Mouse (Mus musculus): Measurements from ENCODE around the gene Ccdc18.
A peak's percentile ranks its signal among the peaks of the same experiment; 100 is the strongest.

Gene Ccdc18

DNA sequence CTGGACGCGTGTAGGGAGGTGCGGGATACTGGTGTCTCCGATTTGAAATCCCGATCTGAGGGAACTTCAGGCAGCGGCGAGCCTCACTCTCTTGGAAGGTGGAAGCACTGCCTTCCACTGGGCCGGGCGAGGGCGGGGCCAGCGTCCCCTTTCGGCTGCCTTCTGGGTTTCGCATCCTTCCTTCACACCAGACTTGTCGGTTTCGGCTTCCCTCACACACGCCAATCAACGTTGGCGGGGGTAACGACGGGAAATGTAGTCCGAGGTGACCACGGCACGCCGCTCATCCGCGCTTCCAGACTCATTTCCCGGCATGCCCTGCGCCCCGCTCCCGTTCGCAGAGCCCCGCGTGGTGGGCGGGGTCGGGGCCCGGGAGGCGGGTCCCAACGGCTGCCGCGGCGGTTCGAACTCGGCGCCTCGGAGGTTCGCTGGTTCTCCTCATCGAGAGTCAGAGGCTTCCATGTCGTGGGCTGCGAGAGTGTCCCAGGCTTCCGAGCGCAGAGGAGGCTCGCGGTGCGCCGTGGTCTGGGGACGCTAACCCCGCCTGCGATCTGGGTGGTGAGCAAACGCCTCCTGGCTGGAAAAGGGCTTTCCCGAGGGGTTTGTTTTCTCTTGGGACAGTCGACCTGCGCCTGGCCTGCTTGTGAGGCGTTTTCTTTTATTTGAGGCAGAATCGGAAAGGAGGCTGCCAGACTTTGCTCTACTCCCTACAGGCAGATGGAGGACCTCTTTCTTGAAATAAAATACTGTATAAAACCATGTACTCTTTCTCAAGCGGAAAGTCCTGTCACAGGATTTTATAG, at the start of gene Ccdc18, which contains the start of gene Tmed5:
Gene Ccdc18, plus strand, starts transcription at position 435 of the 803 bp plus-strand sequence.
Gene Tmed5, minus strand, starts transcription at position 180 of the 803 bp plus-strand sequence.
- DNase-seq, result peak; percentile 98 to 99

DNA sequence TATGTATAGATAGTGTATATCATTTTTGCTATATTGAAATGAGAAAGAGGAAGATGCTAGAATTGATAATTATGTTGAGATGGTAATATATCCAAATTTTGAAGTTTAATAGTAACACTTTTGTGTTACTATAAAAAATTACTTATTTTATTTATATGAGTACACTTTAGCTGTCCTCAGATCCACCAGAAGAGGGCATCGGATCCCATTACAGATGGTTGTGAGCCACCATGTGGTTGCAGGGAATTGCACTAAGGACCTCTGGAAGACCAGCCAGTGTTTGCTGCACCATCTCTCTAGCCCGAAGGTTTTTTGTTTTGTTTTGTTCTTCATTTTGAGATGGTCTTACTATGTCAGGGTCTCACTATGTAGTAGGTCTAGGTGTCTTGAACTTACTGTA, 47.2 kb upstream of the Ccdc18 start:
- peak; percentile 11 to 17 for DNase-seq

DNA sequence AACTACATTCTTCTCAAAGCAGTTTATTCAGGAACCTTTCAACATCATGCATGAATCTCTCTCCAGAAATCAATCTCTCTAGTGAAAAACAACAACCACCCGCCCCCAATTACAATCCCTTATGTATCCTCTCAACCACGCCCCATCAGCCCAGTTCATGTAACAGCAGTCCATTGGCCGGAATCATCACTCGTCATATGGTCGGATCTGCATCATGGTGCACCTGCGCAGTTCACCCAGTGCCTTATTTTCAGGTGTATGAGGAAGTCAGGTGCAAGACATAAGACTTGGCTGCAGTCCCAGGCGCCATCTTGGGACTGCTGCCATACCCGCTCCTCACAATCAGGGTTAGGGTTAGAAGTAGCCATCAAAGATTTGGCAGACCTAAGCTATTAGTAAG, 39.9 kb upstream of the Ccdc18 start:
- peak in 1 of 2 experiments; percentile 5 for DNase-seq

DNA sequence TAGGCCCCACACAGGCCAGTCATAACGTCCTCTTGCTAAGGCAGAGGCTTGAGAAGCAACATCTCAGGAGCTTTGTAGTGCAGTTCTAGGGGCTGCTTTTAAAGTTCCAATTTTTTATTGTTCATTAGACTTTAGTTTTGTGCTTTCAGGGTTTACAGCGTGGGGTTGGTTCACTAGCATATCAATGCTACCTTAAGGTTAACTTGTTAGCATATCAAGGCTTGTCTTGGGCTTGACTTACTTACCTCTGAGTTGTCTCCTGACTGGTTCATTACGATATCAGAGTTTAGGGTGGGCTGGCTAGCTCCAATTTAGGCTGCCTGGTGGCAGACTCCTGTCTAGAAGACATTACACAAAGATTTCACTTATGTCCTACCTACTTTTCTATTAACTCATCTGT, 35.0 kb upstream of the Ccdc18 start:
- no peak for DNase-seq

DNA sequence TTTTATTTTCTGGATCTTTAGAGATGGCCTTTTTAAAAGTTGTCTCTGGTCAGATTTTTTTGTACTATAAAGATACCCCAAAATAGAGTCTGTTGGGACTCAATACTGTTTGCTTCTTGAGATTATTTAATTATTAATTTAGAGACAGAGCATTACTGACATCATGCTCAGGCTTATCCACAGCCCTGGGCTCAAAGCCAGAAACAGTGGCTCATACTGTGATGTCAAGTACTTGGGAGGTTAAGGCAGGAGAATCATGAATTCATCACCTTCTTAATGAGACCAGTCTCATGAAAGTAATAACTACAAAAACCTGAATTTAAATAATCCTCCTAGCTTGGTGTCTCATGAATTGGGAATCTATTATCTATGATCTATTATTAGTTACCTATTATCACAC, 32.5 kb upstream of the Ccdc18 start:
- peak; percentile 37 to 46 for DNase-seq

DNA sequence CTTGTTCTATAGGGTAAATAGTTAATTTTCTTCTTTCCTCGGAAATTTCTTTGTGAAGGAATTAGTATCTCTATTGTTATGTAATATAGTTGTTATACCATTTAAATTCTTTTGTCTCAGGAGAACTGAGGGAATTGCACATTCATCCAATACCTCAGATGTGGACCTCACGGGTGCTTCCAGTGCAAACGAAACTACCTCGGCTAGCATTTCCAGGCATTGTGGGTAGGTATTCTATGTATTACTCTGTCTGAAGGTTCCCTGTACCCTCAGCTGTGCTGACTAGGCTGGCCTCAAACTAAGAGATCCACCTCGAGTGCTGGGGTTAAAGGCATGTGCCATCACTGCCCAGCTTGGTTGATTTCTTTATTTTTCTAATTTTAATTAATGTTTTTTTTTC, 28.4 kb upstream of the Ccdc18 start:
- DNase-seq, result no peak

DNA sequence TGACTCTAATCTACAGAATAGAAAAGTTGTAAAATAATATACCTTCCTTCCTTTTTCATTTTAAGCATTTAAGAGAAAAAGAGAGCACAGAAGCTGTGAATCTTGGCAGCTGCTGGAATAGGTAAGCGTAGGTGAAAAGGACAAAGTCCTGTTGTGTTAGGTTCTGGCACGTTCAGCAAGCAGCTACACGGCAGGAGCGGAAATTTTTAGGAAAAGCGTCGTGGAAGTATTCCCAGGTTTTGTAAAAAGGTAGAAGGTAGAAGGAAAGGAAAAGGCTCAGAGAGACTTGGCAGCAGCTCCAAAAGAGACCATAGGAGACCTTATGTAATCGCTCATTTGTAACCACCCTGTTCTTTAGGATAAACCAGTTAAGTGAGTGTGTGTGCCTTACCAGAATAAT, 23.3 kb upstream of the Ccdc18 start:
- no peak for DNase-seq

DNA sequence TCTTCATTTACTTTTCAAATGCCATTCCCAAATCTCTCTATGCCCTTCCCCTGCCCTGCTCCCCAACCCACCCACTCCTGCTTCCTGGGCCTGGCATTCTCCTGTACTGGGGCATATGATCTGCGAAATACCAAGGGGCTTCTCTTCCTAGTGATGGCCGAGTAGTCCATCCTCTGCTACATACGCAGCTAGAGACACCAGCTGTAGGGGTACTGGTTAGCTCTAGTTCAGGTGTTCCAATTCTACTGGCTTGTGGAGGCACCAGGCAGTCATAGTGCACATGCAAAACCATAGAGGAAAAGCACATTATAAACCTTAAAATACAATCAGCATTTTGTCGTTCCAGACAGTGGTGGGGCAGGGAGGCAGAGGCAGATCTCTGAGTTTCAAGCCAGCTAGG, 15.0 kb upstream of the Ccdc18 start:
- no peak for DNase-seq

DNA sequence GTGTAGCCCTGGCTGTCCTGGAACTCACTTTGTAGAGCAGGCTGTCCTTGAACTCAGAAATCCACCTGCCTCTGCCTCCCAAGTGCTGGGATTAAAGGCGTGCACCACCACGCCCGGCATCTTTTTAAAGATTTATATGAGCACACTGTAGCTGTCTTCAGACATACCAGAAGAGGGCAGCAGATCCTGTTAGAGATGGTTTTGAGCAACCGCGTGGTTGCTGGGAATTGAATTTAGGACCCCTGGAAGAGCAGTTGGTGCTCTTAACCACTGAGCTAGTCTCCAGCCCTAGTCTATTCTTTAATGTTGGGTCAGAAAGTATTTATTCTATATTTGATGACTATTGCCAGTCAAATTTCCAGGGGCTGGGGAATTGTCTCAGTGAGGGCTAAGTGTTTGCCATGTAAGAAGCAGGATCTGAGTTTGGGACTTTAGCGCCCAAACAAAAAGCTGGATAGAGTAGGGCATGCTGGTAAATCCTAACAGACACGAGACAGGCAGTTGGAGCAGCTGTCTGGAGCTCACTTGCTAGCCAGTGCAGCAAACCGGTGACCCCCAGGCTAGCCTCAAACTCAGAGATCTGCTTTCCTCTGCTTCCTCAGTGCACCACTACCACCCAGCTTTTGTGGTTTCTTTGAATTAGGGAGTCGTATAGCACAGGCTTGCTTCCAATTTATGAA, 12.3 kb upstream of the Ccdc18 start:
- DNase-seq, result peak in 1 of 2 experiments; percentile 7

DNA sequence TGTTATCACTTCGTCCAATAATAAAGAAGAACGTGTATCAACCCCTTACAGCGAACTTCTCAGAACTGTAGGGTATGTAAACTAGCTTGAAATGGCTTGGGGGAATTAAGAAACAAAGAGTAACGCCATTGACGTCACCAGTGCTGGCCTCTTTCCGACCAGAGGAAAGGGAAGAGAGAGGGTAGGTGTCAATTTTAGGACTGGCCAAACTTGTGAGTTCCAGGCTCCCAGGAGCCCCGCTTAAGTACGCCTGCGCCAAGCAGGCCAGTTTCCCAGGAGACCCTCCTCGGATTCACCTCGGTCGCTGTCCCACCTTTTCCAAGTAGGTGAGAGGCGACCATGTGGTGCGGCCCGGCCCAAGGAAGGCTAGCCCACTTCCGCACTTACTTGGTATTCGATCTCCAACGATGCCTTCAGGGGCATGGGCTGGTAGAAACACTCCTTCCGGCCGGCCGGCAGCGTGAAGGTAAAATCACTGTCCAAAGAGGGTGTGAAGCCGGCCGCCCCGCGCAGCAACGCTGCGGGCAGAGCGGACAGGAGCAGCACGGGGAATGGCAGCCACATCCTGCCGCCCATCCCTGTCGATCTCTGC, 730 bp upstream of the Ccdc18 start:
- peak in 1 of 2 experiments; percentile 61 for DNase-seq

DNA sequence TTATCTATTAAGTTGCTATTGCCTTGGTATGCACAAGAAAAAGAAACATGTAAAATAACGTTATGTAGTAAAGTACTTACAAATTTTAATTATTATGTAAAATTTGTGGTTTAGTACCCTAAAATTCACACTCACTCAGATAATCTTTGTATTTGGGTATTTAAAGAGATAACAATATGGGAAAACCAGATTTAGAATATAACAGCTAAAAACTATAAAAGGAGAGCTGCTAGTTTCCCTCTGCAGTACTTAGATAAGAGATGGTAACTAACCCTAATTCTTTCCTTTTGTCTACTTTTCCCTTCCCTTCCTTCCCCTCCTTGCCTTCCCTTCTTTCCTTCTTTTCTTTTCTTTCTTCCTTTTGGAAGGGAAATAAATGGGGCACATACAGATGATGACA, 19.9 kb downstream of the Ccdc18 start:
- DNase-seq, result no peak

DNA sequence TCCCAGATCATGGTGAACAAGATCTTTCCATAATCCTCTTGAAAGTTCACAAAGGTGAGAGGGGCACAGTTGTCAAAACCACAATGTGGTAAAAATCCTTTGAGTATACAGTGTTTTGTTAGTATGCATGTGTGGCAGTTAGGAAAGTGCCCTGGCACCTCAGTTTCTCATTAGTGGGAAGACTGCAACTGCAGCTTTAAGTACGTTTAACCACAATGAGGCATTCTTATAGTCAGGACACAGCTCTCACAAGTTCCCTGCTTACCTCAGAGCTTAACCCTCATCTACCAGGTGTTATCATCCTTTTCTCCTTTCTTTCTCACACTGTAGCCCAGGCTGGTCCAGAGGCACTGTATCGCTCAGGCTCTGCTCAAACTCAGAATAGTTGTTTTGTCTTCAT, 28.1 kb downstream of the Ccdc18 start:
- DNase-seq, result no peak

DNA sequence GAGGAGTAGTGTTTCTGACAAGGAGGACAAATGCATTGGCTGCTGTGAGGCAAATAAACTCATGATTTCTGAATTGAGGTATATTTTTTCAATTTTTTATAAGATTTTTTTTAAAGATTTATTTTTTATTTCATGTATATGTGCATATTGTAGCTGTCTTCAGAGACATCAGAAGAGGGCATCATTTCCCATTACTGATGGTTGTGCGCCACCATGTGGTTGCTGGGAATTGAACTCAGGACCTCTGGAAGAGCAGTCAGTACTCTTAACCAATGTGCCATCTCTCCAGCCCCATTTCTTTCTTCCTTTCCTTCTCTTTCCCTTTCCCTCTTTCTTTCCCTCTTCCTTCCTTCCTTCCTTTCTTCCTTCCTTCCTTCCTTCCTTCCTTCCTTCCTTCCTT, 31.0 kb downstream of the Ccdc18 start:
- peak; percentile 43 to 57 for DNase-seq

DNA sequence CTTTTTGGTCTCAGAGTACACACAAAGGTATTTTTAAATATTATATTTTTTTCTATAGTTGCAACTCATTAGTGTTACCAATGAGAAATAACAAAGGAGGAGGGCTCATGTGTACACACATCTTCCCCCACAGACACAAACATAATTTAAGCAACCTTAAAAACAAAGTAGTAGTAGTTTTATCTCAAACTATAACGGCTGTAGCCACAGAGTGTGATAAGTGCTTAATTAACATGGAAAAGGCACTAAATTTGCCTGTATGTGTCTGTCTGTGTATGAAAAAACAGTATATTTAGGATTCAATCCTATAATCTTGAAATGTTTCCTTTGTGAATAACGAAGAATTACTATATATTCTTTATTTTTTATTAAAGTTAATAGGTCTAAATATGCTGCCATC, 51.4 kb downstream of the Ccdc18 start:
- no peak for DNase-seq

DNA sequence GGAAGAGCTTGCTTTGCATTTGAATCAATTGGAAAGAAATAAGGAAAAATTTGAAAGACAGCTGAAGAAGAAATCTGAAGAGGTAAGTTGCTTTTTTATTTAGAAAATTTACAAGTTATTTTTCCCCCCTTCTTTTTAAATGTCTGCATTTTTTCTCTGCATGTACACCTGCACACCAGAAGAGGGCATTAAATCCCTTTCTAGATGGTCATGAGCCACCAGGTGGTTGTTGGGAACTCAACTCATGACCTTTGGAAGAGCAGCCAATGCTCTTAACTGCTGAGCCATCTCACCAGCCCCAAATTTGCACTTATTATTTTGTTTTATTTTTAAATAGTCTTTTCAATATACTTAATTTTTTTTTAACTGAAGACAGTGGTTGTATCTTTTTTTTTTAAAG, 56.3 kb downstream of the Ccdc18 start:
- DNase-seq, result peak in 1 of 2 experiments; percentile 2

DNA sequence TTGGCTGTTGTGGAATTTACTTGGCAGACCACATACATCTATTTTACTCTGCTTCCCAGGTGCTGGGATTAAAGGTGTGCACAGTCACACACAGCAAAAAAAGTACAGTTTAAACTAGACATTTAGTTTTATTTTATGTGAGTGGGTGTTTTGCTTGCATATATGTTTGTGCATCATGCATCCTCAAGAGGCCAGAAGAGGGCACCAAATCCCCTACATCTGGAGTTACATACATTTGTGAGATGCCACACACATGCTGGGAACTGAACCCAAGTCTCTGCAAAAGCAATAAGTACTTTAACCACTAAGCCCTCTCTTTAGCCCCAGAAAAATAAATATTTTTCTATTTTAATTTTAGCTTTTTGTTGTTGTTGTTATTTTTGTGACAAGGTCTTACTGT, 73.3 kb downstream of the Ccdc18 start:
- peak in 1 of 2 experiments; percentile 2 for DNase-seq

DNA sequence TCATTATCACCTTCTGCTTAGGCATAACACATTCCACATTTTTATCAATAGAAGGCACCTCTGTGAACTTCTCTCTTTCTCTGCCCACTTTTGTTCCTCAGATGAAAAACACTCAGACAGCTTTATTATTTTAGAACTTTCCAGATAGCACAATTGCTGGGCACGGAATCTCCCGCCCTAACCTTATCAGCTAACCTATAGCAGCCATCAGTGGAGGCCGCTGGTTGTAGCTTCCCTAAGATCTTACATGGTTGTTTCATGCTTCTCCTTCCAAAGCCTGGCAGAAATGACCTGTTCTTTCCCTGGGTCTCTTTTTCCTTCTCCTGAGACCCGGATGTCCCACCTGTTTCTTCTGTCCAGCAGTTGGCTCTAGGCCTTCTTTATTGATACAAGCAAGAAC, 78.8 kb downstream of the Ccdc18 start:
- DNase-seq, result no peak

DNA sequence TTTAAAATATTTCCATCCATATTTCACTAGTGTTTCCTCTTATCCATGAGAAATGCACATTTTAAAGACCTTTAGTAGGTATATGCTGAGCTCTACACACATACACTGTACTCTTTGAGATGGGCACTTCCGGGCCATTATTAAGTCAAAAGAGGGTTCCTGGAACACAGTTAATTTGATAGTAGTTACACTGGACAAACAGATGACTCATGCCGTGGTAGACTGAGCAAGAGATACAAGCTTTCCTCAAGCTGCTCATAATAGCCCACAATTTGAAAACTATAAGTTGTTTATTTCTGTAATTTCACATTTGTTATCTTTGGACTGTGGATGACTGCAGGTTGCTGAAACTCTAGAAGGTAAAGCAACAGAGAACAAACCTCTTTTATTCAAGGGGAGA, 82.3 kb downstream of the Ccdc18 start:
- no peak for DNase-seq

DNA sequence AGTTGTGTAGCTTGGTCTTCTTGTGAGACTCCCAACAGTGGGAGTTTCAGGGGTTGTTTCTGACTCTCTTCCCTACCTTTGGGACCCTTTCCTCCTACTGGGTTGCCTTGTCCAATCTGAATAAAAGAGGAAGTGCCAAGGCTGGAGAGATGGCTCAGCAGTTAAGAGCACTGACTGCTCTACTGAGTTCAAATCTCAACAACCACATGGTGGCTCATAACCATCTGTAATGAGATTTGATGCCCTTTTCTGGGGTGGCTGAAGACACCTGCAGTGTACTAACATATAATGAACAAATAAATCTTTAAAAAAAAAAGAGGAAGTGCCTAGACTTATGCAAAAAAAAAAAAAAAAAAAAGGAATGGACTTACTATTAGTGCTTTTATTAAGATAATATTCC, 91.4 kb downstream of the Ccdc18 start:
- DNase-seq, result no peak

DNA sequence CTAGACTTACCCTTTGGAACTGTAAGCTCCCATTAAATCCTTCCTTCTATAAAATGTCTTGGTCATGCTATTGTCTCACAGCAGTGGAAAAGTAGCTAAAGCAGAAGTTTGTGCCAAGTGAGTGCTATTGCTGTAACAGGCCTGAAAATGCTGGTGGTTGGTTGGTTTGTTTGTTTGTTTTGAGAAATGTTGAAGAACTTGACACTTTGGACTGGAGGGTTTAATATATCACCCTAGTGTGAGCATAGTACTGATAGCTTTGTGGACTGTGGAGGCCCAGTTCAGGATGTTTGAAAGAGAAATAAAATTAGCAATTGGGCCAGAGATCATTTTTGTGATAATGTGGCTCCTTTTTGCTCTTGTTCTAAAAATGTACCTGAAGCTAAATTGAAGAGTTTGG, 93.5 kb downstream of the Ccdc18 start:
- no peak for DNase-seq

DNA sequence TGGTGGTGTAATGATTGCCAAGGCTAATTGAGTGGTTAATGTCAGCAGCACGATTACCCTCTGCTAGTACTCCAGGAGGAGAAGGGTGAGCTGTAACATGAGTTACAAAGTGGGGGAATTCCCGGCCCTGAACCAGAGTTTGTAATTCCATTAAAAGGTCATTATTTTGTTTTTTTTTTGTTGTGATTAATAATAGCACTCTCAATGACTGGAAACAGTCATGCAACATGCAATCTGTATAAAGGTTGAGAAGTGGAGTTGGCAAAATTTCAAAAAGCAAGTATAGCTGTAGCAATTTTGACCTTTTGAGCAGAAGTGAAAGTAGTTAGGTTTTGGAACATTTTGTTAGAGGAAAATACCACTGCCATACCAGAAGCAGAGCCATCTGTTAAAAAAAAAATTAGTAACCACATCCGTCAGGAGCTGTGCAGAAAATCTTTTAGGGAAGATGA, 113.7 kb downstream of the Ccdc18 start:
- no peak for DNase-seq

DNA sequence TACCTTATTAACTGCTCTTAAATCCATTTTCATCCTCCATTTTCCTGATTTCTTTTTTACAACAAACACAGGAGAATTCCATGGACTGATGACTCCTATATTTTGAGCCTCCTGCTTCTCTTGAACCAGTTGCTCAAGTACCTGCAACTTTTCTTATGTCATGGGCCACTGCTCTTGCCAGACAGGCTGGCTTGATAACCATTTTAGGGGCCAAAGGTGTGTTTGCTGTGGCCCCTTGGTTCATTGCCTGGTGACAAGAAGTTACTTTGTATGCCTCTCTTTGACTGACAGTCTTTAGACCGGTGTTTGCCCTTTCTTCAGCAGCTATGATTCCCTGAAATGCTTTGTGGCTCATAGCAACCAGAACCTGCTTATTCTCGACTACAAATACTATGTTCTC, 117.4 kb downstream of the Ccdc18 start:
- DNase-seq, result no peak

DNA sequence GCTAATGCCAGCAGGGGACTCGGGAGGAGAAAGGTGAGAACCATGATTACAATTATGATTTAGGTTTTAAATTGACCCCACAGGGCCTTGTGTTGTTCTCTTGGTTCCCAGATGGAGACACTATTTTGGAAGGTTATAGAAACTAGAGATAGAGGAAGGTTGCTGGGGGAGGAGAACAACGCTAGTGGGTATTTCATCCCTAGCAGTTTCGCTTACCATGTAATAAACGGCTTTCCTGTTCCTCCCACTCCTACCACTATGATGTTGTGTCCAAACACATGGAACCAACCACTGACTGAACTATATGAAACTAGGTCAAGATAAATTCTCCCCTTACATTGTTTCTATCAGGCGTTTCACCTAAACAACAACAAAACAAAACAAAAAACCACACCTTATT, 122.6 kb downstream of the Ccdc18 start:
- DNase-seq, result no peak

DNA sequence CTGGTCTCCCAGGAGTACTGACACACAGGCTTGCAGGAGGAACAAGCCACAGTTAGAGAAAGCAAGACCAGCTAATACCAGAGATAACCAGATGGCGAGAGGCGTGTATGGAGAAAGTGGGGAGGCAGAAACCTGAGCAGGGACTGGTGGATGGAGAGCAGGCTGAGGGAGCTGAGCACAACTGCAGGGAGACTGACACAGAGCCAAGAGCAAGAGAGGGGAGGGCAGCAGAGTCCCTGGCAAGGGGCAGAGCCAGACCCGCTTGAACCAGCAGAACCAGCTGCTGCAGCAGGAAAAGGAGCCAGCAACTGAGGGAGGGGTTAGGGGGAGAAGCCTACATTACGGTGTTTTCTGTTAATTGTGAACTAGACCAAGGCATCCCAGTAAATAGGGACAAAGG, 130.0 kb downstream of the Ccdc18 start:
- DNase-seq, result peak; percentile 87 to 90

All from cerebellum, postnatal 10 days (tissue).